Mouse (Mus musculus) left cerebral cortex, postnatal 4 days (tissue): ENCODE results near the gene Slc9a7. TPM values are rescaled to one million over a fixed set of nuclear protein-coding genes. Genes with fewer than 3 reads are reported as not detected.
A peak's percentile ranks its signal among the peaks of the same experiment; 100 is the strongest.

ENCODE experiments used
- DNase-seq: peaks from one replicate; pipeline ENCODE4 v3.0.0-alpha.2; 2022
- intact Hi-C: fragments of 180-260 bp; cut with DNase I; formaldehyde crosslinking; loops from one replicate; pipeline ENCODE4 v1.15.1; 2025
- total RNA-seq, 2 experiments: library from RNA; stranded (reverse); gene quantifications; 2 replicates each; pipeline ENCODE4 v1.2.3; 2021

Gene Slc9a7
- total RNA-seq, 2 experiments from 2014 or later: 49.1 to 54.5 TPM

- intact Hi-C loops: loop anchor here (2.0 kb wide), 1 partner anchor 140 kb away; no protein-coding TSS in a partner anchor
- no peak for DNase-seq
These were observed 131.3 kb downstream of the Slc9a7 start for GRCm38 (mm10) chrX:20160301-20160700.

- intact Hi-C loops: loop anchor here (5.0 kb wide), 1 partner anchor 180 kb away; no protein-coding TSS in a partner anchor
- DNase-seq: no peak
These were observed 134.1 kb downstream of the Slc9a7 start for GRCm38 (mm10) chrX:20157519-20157918.

GRCm38 (mm10) chrX:20129466-20129865, 162.1 kb downstream of the Slc9a7 start:
- DNase-seq: peak; percentile 1
- intact Hi-C loops: no loop called here

GRCm38 (mm10) chrX:20128951-20129350, 162.7 kb downstream of the Slc9a7 start:
- intact Hi-C loops: no loop called here
- DNase-seq: no peak

GRCm38 (mm10) chrX:20125481-20125880, 166.1 kb downstream of the Slc9a7 start:
- peak; percentile 32 for DNase-seq
- intact Hi-C loops: no loop called here

- DNase-seq: no peak
- intact Hi-C loops: no loop called here
These were observed 173.9 kb downstream of the Slc9a7 start for GRCm38 (mm10) chrX:20117717-20118116.

GRCm38 (mm10) chrX:20070196-20070595, 221.4 kb downstream of the Slc9a7 start:
- intact Hi-C loops: no loop called here
- no peak for DNase-seq

GRCm38 (mm10) chrX:20066636-20067035, 225.0 kb downstream of the Slc9a7 start:
- DNase-seq: peak; percentile 5
- intact Hi-C loops: no loop called here

- DNase-seq: peak; percentile 2
- intact Hi-C loops: no loop called here
These were observed 229.7 kb downstream of the Slc9a7 start for GRCm38 (mm10) chrX:20061764-20062480.

- peak; percentile 1 for DNase-seq
- intact Hi-C loops: no loop called here
These were observed 230.8 kb downstream of the Slc9a7 start for GRCm38 (mm10) chrX:20060769-20061315.

- intact Hi-C loops: no loop called here
- DNase-seq: peak; percentile 1
These were observed 231.4 kb downstream of the Slc9a7 start for GRCm38 (mm10) chrX:20060096-20060768.

- DNase-seq: peak; percentile 40
- intact Hi-C loops: no loop called here
These were observed 232.1 kb downstream of the Slc9a7 start, which contains the start of gene Chst7 for GRCm38 (mm10) chrX:20059381-20059971. Chst7 (plus strand) TSS chrX:20059560.

Other genes starting within 250 kb of the Slc9a7 start
- 1 to 10 TPM; 4.2 to 5.2 TPM for gene Chst7, start 232.2 kb downstream of the Slc9a7 start, total RNA-seq
- gene Rp2, start 72.7 kb upstream of the Slc9a7 start, total RNA-seq: 10 to 100 TPM; 15.6 to 17.5 TPM
- 10 to 100 TPM; 12.4 to 12.6 TPM for gene Jade3, start 133.9 kb upstream of the Slc9a7 start, total RNA-seq